Mouse (Mus musculus): ENCODE measurements around the gene Ceacam19.

Ceacam19 gene

DNA sequence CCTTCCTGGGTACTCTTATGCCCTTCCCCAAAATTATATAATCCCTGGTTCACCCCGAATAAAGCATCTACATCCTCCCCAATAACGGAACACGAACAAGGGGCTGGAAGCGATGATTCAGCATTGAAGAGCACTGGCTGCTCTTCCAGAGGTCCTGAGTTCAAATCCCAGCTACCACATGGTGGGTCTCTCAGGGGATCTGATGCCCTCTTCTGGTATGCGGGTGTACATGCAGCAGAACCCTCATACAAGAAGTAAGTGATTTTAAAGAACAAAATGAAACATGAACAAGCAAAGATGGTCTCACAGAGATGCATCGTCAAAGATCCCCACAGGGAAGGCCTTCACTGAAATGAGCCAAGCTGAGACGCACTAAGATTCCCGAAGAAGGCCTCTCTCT is 7.0 kb downstream of the Ceacam19 start:
- no peak for DNase-seq (ENCODE audit: low spot score)

DNA sequence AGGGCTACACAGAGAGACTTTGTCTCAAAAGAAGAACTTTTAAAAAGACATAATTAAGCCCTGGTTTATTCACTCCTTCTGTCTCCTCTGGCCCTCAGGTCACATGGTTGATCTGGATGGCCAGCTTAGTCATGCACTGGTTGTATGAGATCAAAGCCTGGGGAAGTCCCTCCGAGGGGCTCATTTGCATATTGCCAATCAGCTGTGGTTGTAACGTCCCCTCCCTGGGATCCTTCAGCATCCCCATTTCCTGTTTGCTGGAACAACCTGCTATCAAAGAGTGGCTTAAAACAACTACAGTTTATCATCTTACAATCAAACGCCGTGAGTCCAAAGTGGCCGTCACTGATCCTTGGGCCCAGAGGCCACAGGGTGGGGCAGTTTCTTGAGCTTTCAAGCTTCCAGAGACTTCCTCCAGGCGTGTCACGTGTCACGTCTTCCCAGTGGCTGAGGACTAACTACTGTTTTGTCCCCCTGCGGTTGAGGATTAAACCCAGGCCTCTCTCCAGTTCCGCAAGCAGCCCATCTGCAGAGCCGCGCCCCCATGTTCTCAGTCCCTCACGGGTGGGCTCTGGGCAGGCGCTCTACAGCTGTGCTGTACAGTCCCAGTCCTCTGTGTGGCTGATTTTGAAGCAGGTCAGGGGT is 10.9 kb downstream of the Ceacam19 start:
- DNase-seq (ENCODE audit: low spot score): no peak

DNA sequence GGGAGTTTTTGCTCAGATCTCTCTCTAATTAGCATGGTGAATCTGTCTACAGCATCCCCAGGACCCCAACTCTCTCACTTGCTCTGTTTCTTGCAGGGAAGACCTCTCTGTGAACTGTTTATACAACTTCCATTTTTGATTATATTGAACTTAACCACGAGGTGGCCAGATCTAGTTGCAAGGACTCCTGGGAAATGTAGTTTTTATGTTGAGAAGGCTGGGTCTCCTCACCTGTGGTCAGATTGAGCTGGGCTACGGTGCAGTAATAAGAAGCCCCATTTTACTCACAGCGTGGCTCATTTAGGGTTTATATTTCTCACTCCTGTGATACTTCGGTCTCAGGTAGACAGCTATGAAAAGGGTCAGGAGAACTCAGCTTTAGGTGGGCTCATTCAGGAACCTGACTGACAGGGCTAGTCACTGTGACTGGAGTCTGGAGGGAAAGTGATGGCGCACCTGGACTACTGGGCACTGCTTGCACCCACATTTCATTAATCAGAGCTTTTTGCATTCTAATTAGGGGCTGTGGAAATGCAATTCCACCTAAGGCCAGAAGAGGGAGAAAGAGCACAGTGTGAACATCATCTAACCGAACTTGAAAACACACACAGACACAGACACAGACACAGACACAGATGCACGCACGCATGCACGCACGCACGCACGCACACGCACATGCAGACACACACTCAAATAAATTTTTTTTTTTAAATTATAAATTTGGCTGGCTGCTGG is 11.7 kb downstream of the Ceacam19 start:
- no peak for DNase-seq (ENCODE audit: low spot score)

DNA sequence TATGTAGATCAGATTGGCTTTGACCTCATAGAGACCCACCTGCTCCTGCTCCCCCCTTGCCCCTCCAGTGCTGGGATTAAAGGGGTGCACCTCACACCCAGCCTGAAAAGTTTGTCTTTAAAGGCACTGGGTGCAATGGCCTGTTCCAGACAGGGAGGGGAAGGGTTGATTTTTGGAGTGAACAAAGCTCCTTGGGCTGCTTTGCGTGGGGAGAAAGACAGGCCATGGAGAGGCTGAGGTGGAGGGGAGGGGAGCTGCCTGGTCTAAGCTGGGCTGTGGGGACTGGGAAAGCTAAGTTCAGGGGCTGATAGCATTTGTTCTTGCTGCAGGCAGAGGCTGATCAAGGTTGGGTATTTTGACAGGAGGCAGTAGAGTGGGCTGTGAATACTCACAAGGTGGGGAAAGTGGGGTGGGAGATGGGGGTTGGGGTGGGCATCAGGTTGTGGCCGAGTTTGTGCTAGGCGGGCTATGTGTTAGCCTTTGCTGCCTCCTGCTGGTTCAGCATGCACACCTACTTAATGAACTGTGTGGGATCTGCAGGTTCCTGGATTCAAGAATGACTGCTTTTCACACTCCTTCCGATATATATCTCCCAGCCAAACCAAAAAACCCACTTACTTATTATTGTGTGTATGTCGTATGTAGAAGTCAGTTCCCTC is 15.7 kb downstream of the Ceacam19 start:
- no peak for DNase-seq (ENCODE audit: low spot score)

DNA sequence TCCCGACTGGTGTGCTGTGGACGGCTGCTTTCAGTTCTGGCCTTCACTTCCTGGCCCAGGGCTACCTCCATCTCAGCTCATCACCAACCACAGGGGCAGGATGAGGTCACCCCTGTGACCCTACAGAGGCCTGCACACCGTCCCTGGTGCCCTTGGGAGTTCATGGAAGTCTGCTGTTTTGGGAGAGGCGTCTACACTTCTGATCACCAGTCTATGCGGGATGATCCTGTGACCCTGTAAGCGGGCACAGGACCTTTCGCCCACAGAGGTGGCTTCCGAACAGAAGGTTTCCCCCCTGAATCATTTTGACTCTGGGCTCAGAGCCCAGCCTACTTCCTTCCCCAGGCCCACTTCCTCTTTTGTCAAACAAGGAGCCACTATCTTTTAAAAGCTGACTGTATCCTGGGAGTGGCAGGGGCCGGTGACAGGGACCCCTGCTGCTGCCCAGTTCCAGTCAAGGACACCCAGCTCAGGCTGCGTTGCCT is 16.6 kb downstream of the Ceacam19 start:
- DNase-seq (ENCODE audit: low spot score): no peak

DNA sequence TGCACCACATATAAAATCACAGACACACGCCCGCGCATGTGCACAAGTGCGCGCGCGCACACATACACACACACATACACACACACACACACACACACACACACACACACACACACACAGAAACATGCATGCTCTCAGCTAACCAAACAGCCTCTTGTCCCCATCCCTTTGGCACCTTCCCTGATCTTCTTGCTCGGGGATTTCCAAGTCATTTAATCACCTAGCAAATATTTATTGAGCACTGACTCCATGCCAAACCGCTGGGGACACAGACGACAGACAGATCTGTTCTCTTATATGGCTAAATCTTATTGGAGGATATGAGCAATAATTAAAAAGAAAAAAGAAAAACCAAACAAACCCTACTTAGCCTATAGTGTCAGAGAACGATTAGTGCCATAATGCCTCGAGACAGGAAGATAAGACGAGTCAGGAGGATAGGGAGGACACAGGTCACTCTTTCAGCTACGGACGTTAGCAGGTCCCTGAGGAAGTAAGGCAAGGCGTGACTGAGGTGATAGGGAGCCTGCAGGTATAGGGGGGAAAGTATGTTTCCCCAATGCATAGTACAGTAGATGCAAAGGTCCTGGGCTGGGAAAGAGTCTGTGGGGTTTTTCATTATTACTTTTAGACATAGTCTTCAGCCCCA is 19.9 kb downstream of the Ceacam19 start:
- DNase-seq (ENCODE audit: low spot score): no peak

DNA sequence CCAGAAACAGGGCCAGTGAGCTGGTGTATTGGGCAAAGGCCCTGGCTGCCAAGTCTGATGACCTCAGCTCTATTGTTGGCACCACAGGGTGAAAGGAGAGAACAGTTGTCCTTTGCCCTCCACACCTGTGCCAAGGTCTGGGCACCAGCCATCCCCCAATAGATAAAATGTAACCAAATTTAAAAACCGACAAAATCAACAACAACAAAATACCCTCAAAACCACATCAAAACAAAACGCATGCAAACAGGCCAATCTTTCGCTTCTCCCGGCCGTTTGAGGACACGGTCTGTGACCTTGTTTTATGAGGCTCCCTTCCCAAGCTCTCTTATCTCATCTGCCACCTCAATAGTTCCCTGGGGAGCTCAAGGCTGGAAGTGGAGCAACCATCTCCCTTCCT is 21.3 kb downstream of the Ceacam19 start:
- no peak for DNase-seq (ENCODE audit: low spot score)

DNA sequence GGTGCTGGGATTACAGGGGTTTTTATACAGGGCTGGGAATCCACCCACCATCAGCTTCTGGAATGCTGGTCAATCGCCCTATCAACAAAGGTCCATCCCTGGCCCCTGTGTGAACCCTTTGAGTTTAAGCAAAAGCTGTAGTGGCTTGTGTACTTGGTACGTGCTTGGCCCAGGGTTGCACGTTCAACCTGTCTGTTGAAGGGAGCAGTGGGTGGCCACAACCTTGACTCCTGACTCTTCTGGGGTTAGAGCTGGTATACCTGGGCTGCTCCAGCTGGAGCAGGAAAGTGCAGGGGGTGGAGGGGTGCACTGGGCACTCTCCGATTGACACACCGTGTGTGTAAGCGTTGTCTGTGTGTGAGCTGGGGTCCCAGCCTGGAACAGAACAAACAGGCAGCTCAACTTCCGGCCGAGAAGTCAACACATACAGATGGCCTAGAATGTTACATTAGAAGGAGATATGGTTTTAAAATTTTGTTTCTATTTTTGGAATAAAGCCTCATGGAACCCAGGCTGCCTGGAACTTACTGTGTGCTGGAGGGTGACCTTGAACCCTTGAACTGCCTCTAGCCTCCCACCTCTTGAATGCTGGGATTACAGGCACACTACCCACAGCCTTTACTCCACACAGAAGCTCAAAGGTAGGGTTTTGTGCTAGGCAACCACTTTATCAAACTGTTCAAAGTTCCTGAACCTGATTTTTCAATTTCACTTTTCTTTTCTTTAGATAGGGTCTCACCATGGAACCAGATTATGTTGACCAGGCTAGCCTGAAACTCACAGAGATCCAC is 22.3 kb downstream of the Ceacam19 start:
- no peak for DNase-seq (ENCODE audit: low spot score)

DNA sequence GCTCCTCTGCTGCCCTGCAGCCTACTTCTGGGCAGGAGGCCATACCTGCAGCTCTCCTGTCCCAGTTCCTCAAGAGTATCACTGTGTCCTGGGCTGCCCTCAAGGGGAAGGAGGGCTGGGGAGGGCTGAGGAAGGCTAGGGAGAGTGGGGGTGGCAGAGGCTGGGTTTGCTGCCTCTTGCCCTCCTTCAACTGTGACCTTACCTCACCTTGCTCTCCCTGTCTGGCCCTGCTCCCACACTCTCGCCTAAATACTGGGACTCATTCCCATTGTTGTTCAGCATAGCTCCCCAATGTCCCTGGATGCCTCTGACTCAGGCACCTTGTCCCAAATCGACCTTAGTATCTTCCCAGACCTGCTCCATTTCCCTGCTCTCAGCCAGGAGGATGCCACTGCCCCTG is 23.5 kb downstream of the Ceacam19 start:
- DNase-seq (ENCODE audit: low spot score): no peak

DNA sequence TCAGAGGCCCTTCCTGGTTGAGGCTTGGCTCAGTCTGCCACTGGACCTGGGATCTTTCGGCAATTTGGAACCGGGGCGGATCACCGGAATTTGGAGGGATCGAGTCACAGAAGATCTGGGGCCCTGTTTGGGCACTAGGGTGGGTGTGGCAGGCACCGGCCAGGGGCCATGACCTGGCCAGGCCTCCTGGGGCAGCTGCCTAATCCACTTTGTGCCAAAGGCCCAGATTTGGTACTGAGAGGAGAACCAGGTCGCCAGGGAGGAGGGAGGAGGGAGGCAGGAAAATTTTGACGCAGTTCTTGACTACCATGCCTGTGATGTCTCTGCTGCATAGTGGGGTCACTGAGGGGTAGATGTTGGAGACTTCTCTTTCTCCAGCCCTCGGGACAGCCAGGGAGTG is 26.6 kb downstream of the Ceacam19 start, which contains the start of gene Ceacam16:
Gene Ceacam16 (minus strand): TSS at position 101 of the 400 bp plus-strand sequence.
- DNase-seq (ENCODE audit: low spot score): no peak

DNA sequence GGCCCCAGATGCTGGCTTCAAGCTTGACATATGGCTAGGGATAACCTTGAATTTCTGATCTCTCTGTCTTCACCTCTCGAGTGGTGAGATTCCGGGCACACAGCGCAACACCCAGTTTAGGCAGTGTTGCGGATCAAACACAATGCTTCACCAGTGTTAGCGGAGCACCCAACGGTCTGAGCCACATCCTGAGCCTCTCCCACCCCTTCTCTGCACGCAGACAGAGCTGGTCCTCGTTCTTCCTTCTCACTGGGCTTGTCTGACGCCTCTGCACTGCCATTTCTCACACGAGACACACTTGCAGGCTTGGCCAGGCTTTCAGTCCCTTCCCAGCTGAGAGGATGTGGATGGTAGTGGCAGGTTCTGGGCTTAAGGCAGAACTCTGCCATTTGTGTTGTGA is 28.0 kb downstream of the Ceacam19 start:
- no peak for DNase-seq (ENCODE audit: low spot score)

DNA sequence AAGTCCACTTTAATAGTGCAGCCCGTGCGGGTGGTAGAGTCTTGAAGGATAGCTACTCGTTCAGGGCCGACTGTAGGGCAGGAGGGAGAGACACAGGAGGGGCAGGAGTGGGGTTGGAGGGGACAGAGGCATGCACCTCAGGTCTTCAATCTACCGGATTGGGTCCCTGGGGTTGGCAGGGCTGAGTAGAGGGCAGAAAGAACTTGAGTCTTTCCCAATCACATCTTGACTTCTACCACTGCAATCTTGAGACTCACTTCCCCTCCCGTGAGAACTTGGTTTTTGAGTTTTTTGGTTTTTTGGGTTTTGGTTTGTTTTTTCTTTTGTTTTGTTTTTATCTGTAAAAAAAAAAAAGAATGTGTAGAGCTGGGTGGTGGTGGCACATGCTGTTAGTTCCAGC is 31.5 kb downstream of the Ceacam19 start:
- no peak for DNase-seq (ENCODE audit: low spot score)

DNA sequence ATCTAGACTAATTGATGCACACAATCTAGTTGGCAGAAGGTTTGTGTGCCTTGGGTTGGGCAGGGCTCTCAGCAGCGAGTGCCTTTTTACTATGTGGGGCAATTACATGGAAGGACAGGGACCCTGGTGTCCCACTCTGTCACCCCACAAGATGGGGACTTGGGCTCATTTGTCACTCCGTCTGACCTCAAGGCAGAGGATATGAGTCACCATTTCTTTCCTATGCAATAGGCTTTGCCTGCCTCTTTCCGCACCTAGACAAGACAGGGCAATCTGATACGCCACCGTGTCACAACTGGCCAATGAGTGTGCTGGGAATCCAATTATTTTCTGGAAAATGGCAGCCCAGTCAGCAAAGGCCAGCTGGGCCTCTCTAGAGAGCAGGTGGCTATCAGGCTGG is 32.1 kb downstream of the Ceacam19 start:
- DNase-seq (ENCODE audit: low spot score): no peak

DNA sequence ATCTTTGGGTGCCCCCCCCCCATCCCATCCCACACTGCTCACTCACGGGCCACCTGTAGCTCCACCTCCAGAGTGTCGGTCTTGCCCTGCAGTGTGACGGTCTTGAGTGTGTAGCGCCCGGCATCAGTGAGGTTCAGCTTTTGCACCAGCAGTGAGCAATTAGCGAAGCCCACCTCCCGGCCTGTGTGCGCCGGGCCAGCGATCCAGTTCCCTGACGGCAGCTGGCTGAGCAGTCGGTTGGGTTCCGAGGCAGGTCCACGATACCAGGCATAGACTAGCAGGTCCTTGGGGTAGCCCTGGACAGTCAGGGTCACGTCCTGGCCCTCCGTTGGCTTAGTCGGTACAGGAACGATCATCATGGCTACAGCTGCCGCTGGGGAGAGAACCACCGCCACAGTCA is 34.2 kb downstream of the Ceacam19 start:
- no peak for DNase-seq (ENCODE audit: low spot score)

DNA sequence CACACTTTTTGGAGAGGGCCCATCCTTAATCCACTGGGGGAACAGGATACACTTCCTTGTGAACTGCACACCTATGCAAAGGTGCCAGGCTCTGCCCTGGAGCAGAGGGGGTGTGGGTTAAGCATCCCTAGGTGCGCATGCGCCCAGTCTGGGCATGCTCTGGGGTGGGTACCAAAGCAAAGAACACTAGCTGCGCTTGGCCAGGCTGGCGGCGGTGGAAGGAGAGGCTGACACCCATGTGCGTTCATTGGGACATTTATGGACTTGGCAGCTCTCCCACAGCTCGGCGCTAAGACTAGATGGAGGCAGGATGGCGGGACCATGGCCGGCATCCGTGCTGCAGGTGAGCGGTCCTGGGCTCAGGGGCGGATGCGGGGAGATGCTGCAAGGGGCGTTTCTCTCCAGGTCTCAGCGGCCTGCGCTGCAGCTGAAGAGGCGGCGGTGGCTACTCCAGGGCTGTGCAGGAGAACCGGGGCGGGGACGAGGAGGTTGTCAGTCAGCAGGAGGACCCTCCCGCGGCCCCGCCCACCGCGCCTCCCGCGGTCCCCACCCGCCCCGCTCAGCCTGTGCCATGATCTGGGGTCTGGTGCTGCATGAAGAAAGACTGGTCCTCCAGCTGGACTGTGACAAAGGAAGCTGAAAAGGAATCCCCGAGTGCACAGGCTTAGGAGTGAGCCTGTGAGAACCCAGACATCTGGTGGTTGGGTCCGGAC is 35.8 kb downstream of the Ceacam19 start, which contains the start of gene Gm19345:
Gene Gm19345 (plus strand): TSS at position 146 of the 713 bp plus-strand sequence.
- DNase-seq (ENCODE audit: low spot score): no peak

DNA sequence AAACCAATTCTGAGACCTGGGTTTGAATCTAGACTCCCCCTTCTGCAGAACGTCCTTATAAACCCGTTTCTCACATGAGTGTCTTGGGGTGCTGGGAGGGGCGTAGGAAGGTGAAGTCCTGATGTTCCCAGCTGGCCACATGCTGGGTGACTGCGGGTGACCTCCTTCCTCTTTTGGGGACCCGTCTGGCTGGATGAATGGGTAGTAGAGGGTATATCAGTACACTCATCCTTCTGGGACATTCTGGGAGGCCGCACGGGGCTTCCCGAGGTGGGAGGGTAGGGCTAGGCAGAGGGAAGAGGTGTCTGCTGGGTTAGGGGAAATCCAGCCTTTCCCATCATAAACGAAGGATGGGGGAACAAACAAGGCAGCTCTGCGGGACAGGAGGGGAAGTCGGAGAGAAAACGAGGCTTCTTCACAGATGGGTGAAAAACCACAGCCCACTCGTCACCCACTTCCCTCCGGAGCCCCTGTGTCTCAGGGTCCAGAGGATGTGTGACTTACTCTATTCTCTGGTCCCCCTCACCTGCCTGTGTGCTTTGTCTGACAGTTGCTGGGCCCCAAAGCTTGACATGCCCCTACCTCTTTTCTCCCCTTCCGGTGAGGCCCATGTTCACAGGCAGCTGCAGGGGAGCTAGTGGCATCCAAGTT is 43.1 kb downstream of the Ceacam19 start:
- no peak for DNase-seq (ENCODE audit: low spot score)

DNA sequence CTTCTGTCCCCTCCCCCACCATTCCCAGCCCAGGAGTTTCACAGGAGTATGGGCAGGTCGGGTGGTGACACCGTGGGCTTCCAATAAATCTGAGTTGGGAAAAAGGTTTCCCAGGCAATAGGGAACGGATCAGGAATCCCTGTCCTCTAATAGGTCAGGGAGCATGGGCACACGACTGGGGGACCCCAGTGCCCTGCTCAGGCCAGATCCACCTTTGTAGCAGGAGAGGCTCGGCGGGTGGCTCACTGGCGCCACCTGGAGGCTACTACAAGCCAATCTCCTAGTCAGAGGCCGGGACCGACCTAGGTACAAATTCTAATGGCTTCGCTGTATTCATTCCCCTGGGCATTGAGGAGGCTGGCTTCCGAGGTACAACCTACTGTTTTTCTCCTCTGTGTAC is 44.2 kb downstream of the Ceacam19 start:
- no peak for DNase-seq (ENCODE audit: low spot score)

DNA sequence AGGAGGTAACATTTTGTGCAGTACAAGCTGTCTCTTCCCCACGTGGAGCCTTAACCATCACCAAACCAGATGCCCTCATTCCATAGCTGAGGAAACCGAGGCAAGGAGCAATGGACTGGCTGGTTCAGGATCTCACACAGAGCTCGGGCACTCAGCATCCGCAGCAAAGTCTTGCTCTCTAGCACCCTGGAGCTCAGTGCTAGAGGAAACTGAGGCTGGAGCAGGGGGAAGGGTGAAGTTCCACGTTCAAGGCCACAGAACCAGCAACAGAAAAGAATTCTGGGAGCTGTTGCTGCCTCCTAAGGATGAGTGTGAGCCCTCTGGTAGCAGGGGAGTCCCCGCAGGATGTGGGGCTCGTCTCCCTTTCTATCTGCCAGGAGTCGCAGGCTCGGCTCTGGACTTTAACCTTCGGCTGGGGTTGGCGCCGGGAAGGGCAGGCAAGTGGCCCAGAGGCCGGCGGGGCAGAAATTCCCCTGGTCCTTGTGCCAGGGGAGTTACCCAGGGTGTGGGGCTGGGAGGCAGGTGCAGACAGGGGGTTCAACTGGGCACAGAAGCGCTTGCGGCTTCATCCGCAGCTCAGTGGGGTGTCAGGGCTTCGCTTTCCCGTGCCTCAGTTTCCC is 44.8 kb downstream of the Ceacam19 start:
- DNase-seq (ENCODE audit: low spot score): no peak

DNA sequence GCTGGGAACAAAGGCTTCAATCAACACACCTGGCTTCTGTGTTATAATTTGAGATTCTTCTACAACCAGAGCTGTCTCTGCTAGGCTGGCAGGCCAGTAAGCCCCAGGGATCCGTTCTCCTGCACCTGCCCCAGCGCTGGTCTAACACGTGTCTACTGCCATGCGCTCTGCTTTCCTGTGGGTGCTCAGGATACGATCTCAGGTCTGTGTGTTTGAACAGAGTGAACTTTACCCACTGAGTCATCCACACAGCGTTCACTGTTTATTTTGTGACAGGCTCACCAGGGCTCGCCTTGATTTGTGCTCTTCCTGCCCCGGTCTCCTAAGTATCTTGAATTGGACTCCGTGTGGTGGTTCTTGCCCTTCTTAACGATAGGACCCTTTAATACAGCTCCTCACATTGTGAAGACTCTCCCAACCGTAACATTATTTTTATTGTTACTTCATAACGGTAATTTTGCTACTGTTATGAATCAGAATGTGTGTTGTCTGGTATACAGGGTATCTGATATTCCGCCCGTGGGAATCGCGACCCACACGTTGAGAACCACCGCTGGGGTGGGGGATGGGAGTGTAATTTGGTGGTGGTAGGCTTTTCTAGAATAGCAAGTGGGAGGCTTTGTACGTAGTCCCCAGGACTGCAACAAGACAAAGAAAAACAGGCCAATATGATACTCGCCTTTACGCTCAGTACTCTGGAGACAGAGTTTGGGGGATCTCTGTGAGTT is 45.9 kb downstream of the Ceacam19 start:
- DNase-seq (ENCODE audit: low spot score): no peak

Data from ovary, adult 18-20 months (tissue).